Mouse (Mus musculus): ENCODE data around the gene Rab3gap2. TPM values are rescaled to one million over a fixed set of nuclear protein-coding genes. Genes with fewer than 3 reads are reported as not detected.

Gene Rab3gap2
- polyA plus RNA-seq, 1 experiment from 2014 or later, result 26.4 TPM

GRCm38 (mm10) chr1:185243013-185243412, 39.1 kb downstream of the Rab3gap2 start:
- no peak overlapping the region for H3K9ac ChIP-seq (ENCODE audit: low read depth, low read length)
- no peak for DNase-seq (ENCODE audit: low spot score)
- no peak for ATAC-seq (replicated peaks; ENCODE audit: low FRiP score)
- H3K4me2 ChIP-seq, result no peak overlapping the region
- no peaks in the 10 kb centered on the region for H3K9me3 ChIP-seq (ENCODE audit: control insufficient read depth, low read length)
- WGBS, result 88% methylated on average over 8 of the region's 8 CpGs
- no peak overlapping the region for H3K4me3 ChIP-seq (ENCODE audit: low read depth, low read length)
- no peak overlapping the region for H3K27ac ChIP-seq (ENCODE audit: low read depth, low read length)
- H3K36me3 ChIP-seq (ENCODE audit: control insufficient read depth, insufficient read depth, low read length), result peaks cover 21% of the 10 kb centered on the region
- no peaks in the 10 kb centered on the region for H3K27me3 ChIP-seq (replicated peaks; ENCODE audit: control insufficient read depth, insufficient read depth, low read length)
- H3K4me1 ChIP-seq (replicated peaks; ENCODE audit: control insufficient read depth, insufficient read depth, low read length), result no peaks in the 10 kb centered on the region

DNA sequence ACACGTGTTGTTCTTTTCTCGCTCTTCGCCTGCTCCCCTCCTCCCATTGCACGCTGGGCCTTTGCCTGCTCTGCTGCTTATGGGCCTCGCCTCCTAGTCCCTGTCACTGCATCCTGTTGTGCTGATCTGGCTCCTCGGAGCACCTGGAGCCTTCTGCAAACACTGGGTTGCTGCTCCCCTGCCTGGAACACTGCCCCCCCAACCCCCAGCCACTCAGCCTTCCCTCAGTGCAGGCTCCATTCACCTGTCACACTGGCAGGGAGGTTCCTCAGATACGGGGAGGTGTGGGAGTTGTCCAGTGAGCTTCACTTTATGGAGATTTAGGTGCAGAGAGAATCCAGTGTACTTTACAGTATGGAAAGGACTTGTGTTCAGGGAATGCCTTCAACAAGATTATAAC, 41.5 kb downstream of the Rab3gap2 start:
- Histone ChIP-seq H3K4me3 (ENCODE audit: low read depth, low read length) (no peak overlapping the region), H3K27ac (ENCODE audit: low read depth, low read length) (no peak overlapping the region), H3K27me3 (replicated peaks; ENCODE audit: control insufficient read depth, insufficient read depth, low read length) (no peaks in the 10 kb centered on the region), H3K9ac (ENCODE audit: low read depth, low read length) (no peak overlapping the region), H3K9me3 (ENCODE audit: control insufficient read depth, low read length) (no peaks in the 10 kb centered on the region), H3K4me2 (no peak overlapping the region), H3K36me3 (ENCODE audit: control insufficient read depth, insufficient read depth, low read length) (peaks cover 22% of the 10 kb centered on the region), H3K4me1 (replicated peaks; ENCODE audit: control insufficient read depth, insufficient read depth, low read length) (no peaks in the 10 kb centered on the region)
- no peak for ATAC-seq (replicated peaks; ENCODE audit: low FRiP score)
- WGBS, result 72% methylated on average over 7 of the region's 7 CpGs
- DNase-seq (ENCODE audit: low spot score), result no peak

GRCm38 (mm10) chr1:185247429-185248085, 43.6 kb downstream of the Rab3gap2 start:
- Histone ChIP-seq H3K27me3 (replicated peaks; ENCODE audit: control insufficient read depth, insufficient read depth, low read length) (no peaks in the 10 kb centered on the region), H3K4me1 (replicated peaks; ENCODE audit: control insufficient read depth, insufficient read depth, low read length) (no peaks in the 10 kb centered on the region), H3K4me2 (no peak overlapping the region), H3K9ac (ENCODE audit: low read depth, low read length) (no peak overlapping the region), H3K36me3 (ENCODE audit: control insufficient read depth, insufficient read depth, low read length) (peaks cover 24% of the 10 kb centered on the region), H3K27ac (ENCODE audit: low read depth, low read length) (no peak overlapping the region), H3K9me3 (ENCODE audit: control insufficient read depth, low read length) (no peaks in the 10 kb centered on the region), H3K4me3 (ENCODE audit: low read depth, low read length) (no peak overlapping the region)
- DNase-seq (ENCODE audit: low spot score) (no peak), ATAC-seq (replicated peaks; ENCODE audit: low FRiP score) (no peak)
- WGBS, result 86% methylated on average over 20 of the region's 20 CpGs

DNA sequence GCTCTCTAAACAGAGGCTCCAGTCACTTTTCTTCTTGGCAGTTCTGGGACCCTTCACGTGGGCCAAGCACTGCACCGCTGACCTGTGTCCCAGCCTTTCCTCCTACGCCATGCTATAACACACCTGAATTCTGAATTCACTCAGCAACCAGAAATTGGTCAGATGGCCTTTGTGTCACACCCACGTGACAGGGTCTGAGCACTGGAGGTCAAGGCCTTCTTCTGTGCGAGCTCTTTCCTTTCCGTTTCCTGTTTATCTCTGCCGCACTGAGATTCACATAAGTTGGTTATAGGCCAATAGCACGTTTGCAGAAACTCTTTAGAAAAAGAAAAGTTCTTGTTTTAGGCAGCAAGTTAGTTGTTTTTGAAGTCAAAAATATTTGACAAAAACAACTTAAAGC, 44.8 kb downstream of the Rab3gap2 start:
- H3K9me3 ChIP-seq (ENCODE audit: control insufficient read depth, low read length), result no peaks in the 10 kb centered on the region
- no peak overlapping the region for H3K9ac ChIP-seq (ENCODE audit: low read depth, low read length)
- ATAC-seq (replicated peaks; ENCODE audit: low FRiP score), result no peak
- H3K4me2 ChIP-seq, result no peak overlapping the region
- no peak for DNase-seq (ENCODE audit: low spot score)
- H3K36me3 ChIP-seq (ENCODE audit: control insufficient read depth, insufficient read depth, low read length), result peaks cover 24% of the 10 kb centered on the region
- H3K4me1 ChIP-seq (replicated peaks; ENCODE audit: control insufficient read depth, insufficient read depth, low read length), result no peaks in the 10 kb centered on the region
- no peaks in the 10 kb centered on the region for H3K27me3 ChIP-seq (replicated peaks; ENCODE audit: control insufficient read depth, insufficient read depth, low read length)
- H3K27ac ChIP-seq (ENCODE audit: low read depth, low read length), result no peak overlapping the region
- no peak overlapping the region for H3K4me3 ChIP-seq (ENCODE audit: low read depth, low read length)
- 84% methylated on average over 8 of the region's 8 CpGs for WGBS

GRCm38 (mm10) chr1:185252351-185252750, 48.4 kb downstream of the Rab3gap2 start:
- H3K9ac ChIP-seq (ENCODE audit: low read depth, low read length), result no peak overlapping the region
- H3K4me1 ChIP-seq (replicated peaks; ENCODE audit: control insufficient read depth, insufficient read depth, low read length), result no peaks in the 10 kb centered on the region
- no peak overlapping the region for H3K4me3 ChIP-seq (ENCODE audit: low read depth, low read length)
- 84% methylated on average over 3 of the region's 3 CpGs for WGBS
- H3K27me3 ChIP-seq (replicated peaks; ENCODE audit: control insufficient read depth, insufficient read depth, low read length), result no peaks in the 10 kb centered on the region
- ATAC-seq (replicated peaks; ENCODE audit: low FRiP score), result no peak
- H3K27ac ChIP-seq (ENCODE audit: low read depth, low read length), result no peak overlapping the region
- peaks cover 30% of the 10 kb centered on the region for H3K36me3 ChIP-seq (ENCODE audit: control insufficient read depth, insufficient read depth, low read length)
- no peak for DNase-seq (ENCODE audit: low spot score)
- H3K9me3 ChIP-seq (ENCODE audit: control insufficient read depth, low read length), result no peaks in the 10 kb centered on the region
- H3K4me2 ChIP-seq, result no peak overlapping the region

DNA sequence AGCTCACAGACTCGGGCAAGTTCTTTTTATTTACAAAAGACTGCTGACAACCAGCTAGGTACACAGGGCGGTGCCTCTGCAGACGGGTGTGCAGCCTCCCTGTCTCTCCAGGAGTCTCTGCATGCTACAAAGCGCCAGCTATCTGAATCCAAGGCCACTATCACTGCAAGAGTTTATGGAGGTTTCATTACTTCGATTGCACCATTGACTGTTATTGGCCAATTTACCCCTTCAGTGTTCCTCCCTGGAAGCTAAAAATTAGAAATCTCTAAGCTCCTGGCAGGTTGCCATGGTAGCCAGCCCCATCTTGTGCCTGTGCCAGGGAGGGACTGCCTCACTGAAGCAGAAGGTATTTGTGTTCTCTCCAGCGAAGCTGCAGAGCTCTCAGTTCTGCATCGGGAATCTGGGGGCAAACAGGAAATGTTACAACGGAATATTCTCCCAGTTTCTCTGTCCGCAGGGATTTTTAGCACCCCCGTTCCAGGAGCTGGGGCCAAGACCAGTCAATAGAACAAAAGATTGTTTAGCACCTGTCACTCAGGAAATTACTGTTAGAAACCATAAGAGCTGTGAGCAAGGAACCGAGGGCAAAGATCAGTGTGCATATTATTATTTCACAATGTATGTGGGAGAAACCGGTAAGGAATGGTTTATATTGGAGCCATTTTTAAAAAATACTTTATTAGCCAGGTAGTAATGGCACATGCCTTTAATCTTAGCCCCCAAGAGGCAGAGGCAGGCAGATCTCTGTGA, 49.4 kb downstream of the Rab3gap2 start:
- H3K4me1 ChIP-seq (replicated peaks; ENCODE audit: control insufficient read depth, insufficient read depth, low read length), result no peaks in the 10 kb centered on the region
- H3K4me3 ChIP-seq (ENCODE audit: low read depth, low read length), result no peak overlapping the region
- no peak for DNase-seq (ENCODE audit: low spot score)
- no peak overlapping the region for H3K27ac ChIP-seq (ENCODE audit: low read depth, low read length)
- 73% methylated on average over 12 of the region's 12 CpGs for WGBS
- H3K9me3 ChIP-seq (ENCODE audit: control insufficient read depth, low read length), result no peaks in the 10 kb centered on the region
- H3K27me3 ChIP-seq (replicated peaks; ENCODE audit: control insufficient read depth, insufficient read depth, low read length), result no peaks in the 10 kb centered on the region
- H3K9ac ChIP-seq (ENCODE audit: low read depth, low read length), result no peak overlapping the region
- ATAC-seq (replicated peaks; ENCODE audit: low FRiP score), result no peak
- H3K4me2 ChIP-seq, result no peak overlapping the region
- peaks cover 27% of the 10 kb centered on the region for H3K36me3 ChIP-seq (ENCODE audit: control insufficient read depth, insufficient read depth, low read length)

DNA sequence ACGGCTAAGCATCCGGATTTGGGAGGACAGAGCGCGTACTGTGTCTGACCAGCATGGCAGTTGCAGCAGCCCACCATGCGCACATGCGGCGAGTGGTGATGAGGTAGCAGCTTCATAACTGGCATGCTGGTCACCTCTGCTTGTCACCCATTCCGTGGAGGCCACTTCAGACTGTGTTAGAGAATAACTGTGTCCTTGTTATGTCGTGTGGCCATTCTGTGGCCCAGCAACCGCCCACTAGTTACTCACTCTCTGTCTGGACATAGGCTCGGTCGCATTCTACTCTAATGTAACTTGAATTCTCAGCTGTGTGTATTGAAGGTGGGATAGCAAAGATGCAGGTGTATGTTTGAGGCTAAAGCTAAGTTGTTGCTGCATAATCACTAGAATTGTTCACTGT, 51.4 kb downstream of the Rab3gap2 start:
- Histone ChIP-seq H3K4me2 (no peak overlapping the region), H3K27ac (ENCODE audit: low read depth, low read length) (no peak overlapping the region), H3K36me3 (ENCODE audit: control insufficient read depth, insufficient read depth, low read length) (peaks cover 18% of the 10 kb centered on the region; the same call in 1 of the 2 replicates), H3K4me3 (ENCODE audit: low read depth, low read length) (no peak overlapping the region), H3K9ac (ENCODE audit: low read depth, low read length) (no peak overlapping the region), H3K4me1 (replicated peaks; ENCODE audit: control insufficient read depth, insufficient read depth, low read length) (no peaks in the 10 kb centered on the region), H3K27me3 (replicated peaks; ENCODE audit: control insufficient read depth, insufficient read depth, low read length) (no peaks in the 10 kb centered on the region), H3K9me3 (ENCODE audit: control insufficient read depth, low read length) (no peaks in the 10 kb centered on the region)
- no peak for DNase-seq (ENCODE audit: low spot score)
- no peak for ATAC-seq (replicated peaks; ENCODE audit: low FRiP score)
- WGBS, result 97% methylated on average over 12 of the region's 12 CpGs

DNA sequence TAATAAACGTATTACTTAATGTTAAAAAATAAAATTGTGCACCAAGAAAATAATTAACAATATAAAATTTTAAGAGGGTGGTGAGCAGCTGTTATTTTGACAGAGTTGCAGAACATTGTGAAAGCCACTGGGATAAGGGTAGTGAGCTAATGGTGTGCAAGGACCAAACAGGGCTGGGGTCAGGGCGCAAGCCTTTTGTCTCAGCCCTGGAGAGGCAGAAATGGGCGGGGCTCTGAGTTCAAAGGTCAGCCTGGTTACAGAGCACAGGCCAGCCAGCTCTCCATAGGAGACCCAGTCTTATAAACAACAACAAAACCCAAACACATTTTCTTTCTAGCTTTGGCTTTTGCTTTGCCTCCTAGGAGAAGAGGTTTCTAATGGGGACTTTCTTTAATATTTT, 52.8 kb downstream of the Rab3gap2 start:
- Histone ChIP-seq H3K9me3 (ENCODE audit: control insufficient read depth, low read length) (no peaks in the 10 kb centered on the region), H3K4me1 (replicated peaks; ENCODE audit: control insufficient read depth, insufficient read depth, low read length) (no peaks in the 10 kb centered on the region), H3K4me3 (ENCODE audit: low read depth, low read length) (no peak overlapping the region), H3K27me3 (replicated peaks; ENCODE audit: control insufficient read depth, insufficient read depth, low read length) (no peaks in the 10 kb centered on the region), H3K36me3 (ENCODE audit: control insufficient read depth, insufficient read depth, low read length) (peaks cover 19% of the 10 kb centered on the region), H3K4me2 (no peak overlapping the region), H3K9ac (ENCODE audit: low read depth, low read length) (no peak overlapping the region), H3K27ac (ENCODE audit: low read depth, low read length) (no peak overlapping the region)
- ATAC-seq (replicated peaks; ENCODE audit: low FRiP score) (0 out of 2 replicates have a peak, but pooled peaks have one; percentile 36), DNase-seq (ENCODE audit: low spot score) (no peak)
- 68% methylated on average over 3 of the region's 3 CpGs for WGBS

DNA sequence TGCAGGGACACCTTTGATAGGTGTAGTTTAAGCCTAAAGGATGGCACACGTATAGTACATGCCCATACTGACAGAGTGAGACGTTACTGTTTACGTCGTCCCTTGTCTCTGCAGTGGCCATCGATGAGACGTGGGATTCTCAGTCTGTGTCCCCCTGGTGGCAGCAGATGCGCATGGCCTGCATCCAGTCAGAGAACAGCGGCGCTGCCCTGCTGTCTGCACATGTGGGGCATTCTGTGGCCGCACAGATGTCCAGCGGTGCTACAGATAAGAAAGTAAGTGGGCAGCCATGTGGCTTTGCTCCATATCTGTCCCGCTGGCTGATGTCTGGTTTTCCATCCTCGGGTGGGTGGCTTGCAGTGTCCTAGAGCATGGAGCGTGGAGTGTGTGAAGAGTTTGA, 58.6 kb downstream of the Rab3gap2 start:
- H3K9me3 ChIP-seq (ENCODE audit: control insufficient read depth, low read length), result no peaks in the 10 kb centered on the region
- H3K27me3 ChIP-seq (replicated peaks; ENCODE audit: control insufficient read depth, insufficient read depth, low read length), result no peaks in the 10 kb centered on the region
- WGBS, result 56% methylated on average over 14 of the region's 14 CpGs
- H3K4me3 ChIP-seq (ENCODE audit: low read depth, low read length), result no peak overlapping the region
- ATAC-seq (replicated peaks; ENCODE audit: low FRiP score), result 0 out of 2 replicates have a peak, but pooled peaks have one; percentile 41
- no peak overlapping the region for H3K27ac ChIP-seq (ENCODE audit: low read depth, low read length)
- no peak for DNase-seq (ENCODE audit: low spot score)
- no peak overlapping the region for H3K9ac ChIP-seq (ENCODE audit: low read depth, low read length)
- no peak overlapping the region for H3K4me2 ChIP-seq
- H3K36me3 ChIP-seq (ENCODE audit: control insufficient read depth, insufficient read depth, low read length), result peaks cover 25% of the 10 kb centered on the region
- H3K4me1 ChIP-seq (replicated peaks; ENCODE audit: control insufficient read depth, insufficient read depth, low read length), result no peaks in the 10 kb centered on the region

Measured in liver, embryonic 11.5 days (tissue).